Mouse (Mus musculus) adipocyte (in vitro differentiated cells): Measurements from ENCODE around the gene Cmas.

ENCODE experiments used
- DNase-seq: peaks from one replicate; pipeline ENCODE4 v3.0.0-alpha.2; 2016; ENCODE audit warnings: low spot score

Gene Cmas

GRCm38 (mm10) chr6:142756507-142757333 is at the start of gene Cmas:
Gene Cmas, plus strand, starts transcription at chr6:142756686.
- DNase-seq, result peak; percentile 82

GRCm38 (mm10) chr6:142706688-142707087 is 49.8 kb upstream of the Cmas start:
- DNase-seq, result no peak

GRCm38 (mm10) chr6:142708369-142708768 is 48.1 kb upstream of the Cmas start:
- DNase-seq, result no peak

GRCm38 (mm10) chr6:142710690-142711089 is 45.8 kb upstream of the Cmas start:
- no peak for DNase-seq

GRCm38 (mm10) chr6:142711106-142711505 is 45.4 kb upstream of the Cmas start:
- peak; percentile 13 for DNase-seq

- no peak for DNase-seq
Measured at GRCm38 (mm10) chr6:142715026-142715425, 41.5 kb upstream of the Cmas start.

- DNase-seq, result no peak
Measured at GRCm38 (mm10) chr6:142717186-142717585, 39.3 kb upstream of the Cmas start.

- no peak for DNase-seq
Measured at GRCm38 (mm10) chr6:142718167-142718566, 38.3 kb upstream of the Cmas start.

GRCm38 (mm10) chr6:142720641-142721040 is 35.8 kb upstream of the Cmas start:
- no peak for DNase-seq

- no peak for DNase-seq
Measured at GRCm38 (mm10) chr6:142721731-142722130, 34.8 kb upstream of the Cmas start.

GRCm38 (mm10) chr6:142726032-142726431 is 30.5 kb upstream of the Cmas start:
- no peak for DNase-seq

GRCm38 (mm10) chr6:142732567-142733290 is 23.8 kb upstream of the Cmas start:
- no peak for DNase-seq

- DNase-seq, result peak; percentile 77
Measured at GRCm38 (mm10) chr6:142735302-142736005, 21.0 kb upstream of the Cmas start.

GRCm38 (mm10) chr6:142738225-142738624 is 18.3 kb upstream of the Cmas start:
- peak; percentile 22 for DNase-seq

GRCm38 (mm10) chr6:142738637-142739036 is 17.8 kb upstream of the Cmas start:
- no peak for DNase-seq

GRCm38 (mm10) chr6:142741763-142742162 is 14.7 kb upstream of the Cmas start:
- DNase-seq, result no peak

- DNase-seq, result no peak
Measured at GRCm38 (mm10) chr6:142743193-142743592, 13.3 kb upstream of the Cmas start.

- no peak for DNase-seq
Measured at GRCm38 (mm10) chr6:142745484-142745883, 11.0 kb upstream of the Cmas start.

- no peak for DNase-seq
Measured at GRCm38 (mm10) chr6:142746765-142747164, 9.7 kb upstream of the Cmas start.

GRCm38 (mm10) chr6:142747165-142747564 is 9.3 kb upstream of the Cmas start:
- DNase-seq, result no peak

GRCm38 (mm10) chr6:142748057-142748708 is 8.3 kb upstream of the Cmas start:
- peak; percentile 89 for DNase-seq

GRCm38 (mm10) chr6:142751365-142751764 is 5.1 kb upstream of the Cmas start:
- no peak for DNase-seq
